Mouse (Mus musculus): ENCODE results near the gene Gchfr. TPM values are rescaled to one million over a fixed set of nuclear protein-coding genes. Genes with fewer than 3 reads are reported as not detected.
A peak's percentile ranks its signal among the peaks of the same experiment; 100 is the strongest.

Gene Gchfr
- polyA plus RNA-seq, 1 experiment, result not detected

GRCm38 (mm10) chr2:119172446-119172845, 4.9 kb downstream of the Gchfr start:
- peaks cover 21% of the 10 kb centered on the region for H3K4me1 ChIP-seq (ENCODE audit: control insufficient read depth, insufficient read depth, low read length)
- no peak overlapping the region for H3K4me3 ChIP-seq (ENCODE audit: insufficient read depth, low read length)
- no peak overlapping the region for H3K27ac ChIP-seq (ENCODE audit: insufficient read depth, low read depth, low read length)
- TF ChIP-seq POLR2A (IDR thresholded peaks at IDR 0.05; ENCODE audit: borderline replicate concordance, low read depth, low read length) (no peak), CTCF (IDR thresholded peaks at IDR 0.05; ENCODE audit: low read depth, low read length) (no peak)

GRCm38 (mm10) chr2:119172862-119173576, 5.4 kb downstream of the Gchfr start:
- Histone ChIP-seq H3K4me3 (ENCODE audit: insufficient read depth, low read length) (no peak overlapping the region), H3K27ac (ENCODE audit: insufficient read depth, low read depth, low read length) (no peak overlapping the region), H3K4me1 (ENCODE audit: control insufficient read depth, insufficient read depth, low read length) (peaks cover 21% of the 10 kb centered on the region)
- TF ChIP-seq POLR2A (IDR thresholded peaks at IDR 0.05; ENCODE audit: borderline replicate concordance, low read depth, low read length) (no peak), CTCF (IDR thresholded peaks at IDR 0.05; ENCODE audit: low read depth, low read length) (no peak)

GRCm38 (mm10) chr2:119173991-119174651, 6.5 kb downstream of the Gchfr start, which contains the start of gene Gm14137:
Gm14137 (plus strand) TSS chr2:119174509.
- TF ChIP-seq POLR2A (IDR thresholded peaks at IDR 0.05; ENCODE audit: borderline replicate concordance, low read depth, low read length) (no peak), CTCF (IDR thresholded peaks at IDR 0.05; ENCODE audit: low read depth, low read length) (no peak)
- Histone ChIP-seq H3K4me1 (ENCODE audit: control insufficient read depth, insufficient read depth, low read length) (peaks cover 21% of the 10 kb centered on the region), H3K4me3 (ENCODE audit: insufficient read depth, low read length) (no peak within 1 kb of the TSS), H3K27ac (ENCODE audit: insufficient read depth, low read depth, low read length) (no peak within 1 kb of the TSS)

- Histone ChIP-seq H3K4me3 (ENCODE audit: insufficient read depth, low read length) (no peak overlapping the region), H3K27ac (ENCODE audit: insufficient read depth, low read depth, low read length) (no peak overlapping the region), H3K4me1 (ENCODE audit: control insufficient read depth, insufficient read depth, low read length) (peaks cover 17% of the 10 kb centered on the region)
- TF ChIP-seq POLR2A (IDR thresholded peaks at IDR 0.05; ENCODE audit: borderline replicate concordance, low read depth, low read length) (no peak), CTCF (IDR thresholded peaks at IDR 0.05; ENCODE audit: low read depth, low read length) (no peak)
Observed at GRCm38 (mm10) chr2:119174866-119175265, 7.3 kb downstream of the Gchfr start.

GRCm38 (mm10) chr2:119175614-119176013, 8.0 kb downstream of the Gchfr start:
- no peak overlapping the region for H3K4me3 ChIP-seq (ENCODE audit: insufficient read depth, low read length)
- H3K4me1 ChIP-seq (ENCODE audit: control insufficient read depth, insufficient read depth, low read length), result peaks cover 13% of the 10 kb centered on the region
- no peak overlapping the region for H3K27ac ChIP-seq (ENCODE audit: insufficient read depth, low read depth, low read length)
- TF ChIP-seq CTCF (IDR thresholded peaks at IDR 0.05; ENCODE audit: low read depth, low read length) (no peak), POLR2A (IDR thresholded peaks at IDR 0.05; ENCODE audit: borderline replicate concordance, low read depth, low read length) (no peak)

GRCm38 (mm10) chr2:119176761-119177160, 9.2 kb downstream of the Gchfr start:
- H3K4me1 ChIP-seq (ENCODE audit: control insufficient read depth, insufficient read depth, low read length), result peaks cover 13% of the 10 kb centered on the region
- H3K27ac ChIP-seq (ENCODE audit: insufficient read depth, low read depth, low read length), result no peak overlapping the region
- no peak for TF ChIP-seq POLR2A (IDR thresholded peaks at IDR 0.05; ENCODE audit: borderline replicate concordance, low read depth, low read length)
- H3K4me3 ChIP-seq (ENCODE audit: insufficient read depth, low read length), result no peak overlapping the region

- Histone ChIP-seq H3K4me3 (ENCODE audit: insufficient read depth, low read length) (no peak overlapping the region), H3K27ac (ENCODE audit: insufficient read depth, low read depth, low read length) (no peak overlapping the region), H3K4me1 (ENCODE audit: control insufficient read depth, insufficient read depth, low read length) (peaks cover 9% of the 10 kb centered on the region)
- no peak for TF ChIP-seq POLR2A (IDR thresholded peaks at IDR 0.05; ENCODE audit: borderline replicate concordance, low read depth, low read length)
- no peak for TF ChIP-seq CTCF (IDR thresholded peaks at IDR 0.05; ENCODE audit: low read depth, low read length)
Observed at GRCm38 (mm10) chr2:119177384-119177939, 9.9 kb downstream of the Gchfr start.

GRCm38 (mm10) chr2:119182914-119183313, 15.3 kb downstream of the Gchfr start:
- TF ChIP-seq CTCF (IDR thresholded peaks at IDR 0.05; ENCODE audit: low read depth, low read length) (no peak), POLR2A (IDR thresholded peaks at IDR 0.05; ENCODE audit: borderline replicate concordance, low read depth, low read length) (no peak)
- no peak overlapping the region for H3K4me3 ChIP-seq (ENCODE audit: insufficient read depth, low read length)
- no peak overlapping the region for H3K27ac ChIP-seq (ENCODE audit: insufficient read depth, low read depth, low read length)
- H3K4me1 ChIP-seq (ENCODE audit: control insufficient read depth, insufficient read depth, low read length), result no peaks in the 10 kb centered on the region

- H3K27ac ChIP-seq (ENCODE audit: insufficient read depth, low read depth, low read length), result no peak overlapping the region
- H3K4me3 ChIP-seq (ENCODE audit: insufficient read depth, low read length), result peak overlapping the region; percentile 19; the same call in 1 of the 2 replicates
- TF ChIP-seq CTCF (IDR thresholded peaks at IDR 0.05; ENCODE audit: low read depth, low read length), result peak; percentile 74
- no peak for TF ChIP-seq POLR2A (IDR thresholded peaks at IDR 0.05; ENCODE audit: borderline replicate concordance, low read depth, low read length)
- peaks cover 3% of the 10 kb centered on the region; the same call in 1 of the 2 replicates for H3K4me1 ChIP-seq (ENCODE audit: control insufficient read depth, insufficient read depth, low read length)
Observed at GRCm38 (mm10) chr2:119189029-119189710, 21.6 kb downstream of the Gchfr start.

All from bone marrow macrophage, adult 2 months (primary cell).